Mouse (Mus musculus) left cerebral cortex, adult 8-10 months (tissue): ENCODE results near the gene Ccr7. TPM values are rescaled to one million over a fixed set of nuclear protein-coding genes. Genes with fewer than 3 reads are reported as not detected.

Experiments used
- DNase-seq, 2 experiments: peaks; one replicate each; pipeline ENCODE4 v3.0.0; 2022; ENCODE audit warnings: low spot score in 2 of 2
- total RNA-seq, 4 experiments: library from RNA; stranded (reverse); gene quantifications; 2 replicates each; pipeline ENCODE4 v1.2.4; 2022

Ccr7 gene
- total RNA-seq = under 1 TPM in 2 of 4 experiments, not detected in 2; 0.16 to 0.23 TPM

DNA sequence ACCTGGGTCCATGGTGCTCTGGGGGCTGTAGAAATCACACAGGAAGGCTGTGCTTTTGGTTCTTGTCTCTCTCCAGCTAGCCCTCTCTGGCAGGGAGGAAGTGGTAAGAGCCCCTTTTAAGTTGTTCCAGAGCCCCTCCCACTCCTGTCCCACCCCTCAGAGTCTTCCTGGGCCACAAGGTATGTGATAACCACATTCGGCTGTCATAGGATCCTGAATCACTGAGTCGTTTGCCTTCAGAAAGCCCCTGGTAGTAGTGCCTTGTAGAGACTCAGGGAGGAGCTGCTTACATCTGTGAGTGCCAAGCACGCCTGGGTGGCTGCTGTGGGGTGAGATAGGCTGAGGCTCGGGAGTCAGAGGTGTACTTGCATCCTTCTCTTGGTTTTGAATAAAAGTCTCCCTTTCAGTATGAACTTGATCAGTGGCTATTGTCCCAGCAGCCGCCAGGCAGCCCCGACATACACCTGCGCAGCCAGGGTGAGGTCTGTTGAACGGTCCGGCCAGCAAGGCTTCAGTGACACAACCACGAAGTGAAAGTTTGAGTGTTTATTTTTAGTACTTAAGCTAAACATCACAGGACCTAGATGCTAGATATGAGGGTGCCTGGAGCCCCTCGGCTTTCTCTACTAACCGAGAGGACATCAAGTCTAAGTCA, at the start of gene Ccr7:
Gene Ccr7 (minus strand): TSS at position 91 of the 655 bp plus-strand sequence.
- no peak for DNase-seq

- no peak for DNase-seq
Observed at GRCm38 (mm10) chr11:99189154-99189582, 34.3 kb upstream of the Ccr7 start.

DNA sequence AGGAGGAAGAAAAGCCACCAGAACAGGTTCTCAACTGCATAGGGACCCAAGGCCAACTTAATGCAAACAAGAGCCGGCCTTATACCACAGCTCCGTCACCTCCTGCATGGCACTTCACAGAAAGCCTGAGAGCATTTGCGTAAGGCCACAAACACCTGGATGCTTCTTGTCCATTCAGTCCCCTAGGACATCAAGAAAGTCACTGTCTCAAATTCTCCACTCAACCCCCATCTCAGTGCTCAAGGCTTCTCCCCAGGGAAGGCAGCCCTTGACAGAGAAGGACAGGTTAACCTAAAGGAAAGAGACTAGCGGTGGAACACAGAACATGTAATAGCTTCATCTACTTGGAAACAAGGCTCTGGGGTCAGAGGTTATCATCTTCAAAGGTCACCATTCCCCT, 32.5 kb upstream of the Ccr7 start:
- DNase-seq = no peak

DNA sequence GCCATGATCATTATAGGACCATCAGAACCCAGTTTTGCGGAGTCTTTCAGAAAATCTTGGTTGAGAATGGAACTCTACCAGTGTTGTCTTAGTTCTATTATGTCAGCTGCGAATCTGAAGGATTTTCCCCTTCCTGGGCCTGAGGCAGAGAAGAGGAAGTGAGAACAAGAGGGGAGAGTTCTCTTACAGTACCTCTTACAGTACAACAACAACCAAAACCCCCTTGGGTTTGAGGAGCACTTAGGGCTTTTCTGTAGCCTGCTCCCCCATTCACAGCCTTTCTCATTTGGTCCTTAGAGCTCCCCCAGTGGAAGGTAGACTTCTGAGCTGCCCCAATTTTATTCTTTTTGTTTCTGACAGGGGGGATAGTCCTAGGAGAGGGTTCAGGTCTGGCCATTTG, 32.0 kb upstream of the Ccr7 start:
- no peak for DNase-seq

DNA sequence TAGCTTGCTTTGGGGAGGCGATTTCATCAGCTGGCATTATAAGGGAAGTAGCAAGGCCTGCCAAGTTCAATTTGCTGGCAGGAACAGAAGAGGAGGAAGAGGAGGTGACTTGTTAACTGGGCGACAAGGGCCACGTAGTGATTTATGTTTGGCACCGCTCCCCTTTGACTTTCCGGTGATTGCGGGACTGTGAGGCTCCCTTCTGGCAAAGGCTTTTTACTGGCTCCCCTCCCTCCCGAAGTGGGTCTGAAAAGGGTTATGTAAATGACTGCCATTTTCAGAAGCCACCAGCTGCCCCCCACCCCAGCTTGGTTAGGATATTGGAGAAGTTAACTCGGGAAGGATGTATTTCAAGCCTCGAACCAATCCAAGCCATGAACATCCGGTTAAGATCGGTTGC, 27.7 kb upstream of the Ccr7 start:
- DNase-seq = no peak

GRCm38 (mm10) chr11:99180071-99180470, 25.2 kb upstream of the Ccr7 start:
- no peak for DNase-seq

- DNase-seq = no peak
Observed at GRCm38 (mm10) chr11:99177925-99178198, 23.0 kb upstream of the Ccr7 start.

DNA sequence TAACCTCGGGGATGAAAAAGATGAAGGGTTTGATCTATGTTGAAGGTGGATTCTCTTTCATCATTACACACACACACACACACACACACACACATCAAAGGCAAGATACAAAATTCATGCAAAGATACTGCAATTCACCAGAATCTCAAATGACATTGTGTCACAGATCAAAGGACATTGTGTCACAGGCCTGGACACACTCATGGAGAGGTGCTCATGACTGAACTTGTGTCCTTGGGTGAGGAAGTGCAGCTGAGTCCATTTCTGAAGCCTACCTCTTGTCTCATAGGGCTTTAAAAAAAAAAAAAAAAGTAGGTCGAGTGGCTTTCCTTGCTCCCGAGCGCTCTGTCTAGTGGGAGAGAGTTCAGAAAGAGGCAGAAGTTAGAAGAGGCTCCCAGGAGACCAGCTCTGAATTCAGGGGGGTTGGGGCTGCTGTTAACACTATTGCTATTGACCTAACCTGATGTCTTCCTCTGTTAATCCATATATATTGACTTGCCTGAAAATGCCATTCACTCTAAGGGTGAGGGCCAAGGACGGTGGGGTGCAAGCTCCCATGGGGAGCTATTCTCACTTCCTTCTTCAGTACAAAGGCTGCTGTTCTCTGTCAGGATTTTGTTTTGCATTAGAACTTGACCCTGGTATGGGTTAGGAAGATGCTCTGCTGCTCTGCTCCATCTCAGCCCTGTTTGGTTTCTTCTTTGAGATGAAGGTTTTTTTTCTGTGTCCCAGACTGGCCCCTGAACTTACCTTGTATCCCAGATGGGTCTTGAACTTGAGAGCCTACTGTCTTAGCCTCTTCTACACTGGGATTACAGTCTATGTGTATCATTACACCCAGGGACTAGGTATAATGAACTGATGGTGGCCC, 22.4 kb upstream of the Ccr7 start:
- DNase-seq = no peak

DNA sequence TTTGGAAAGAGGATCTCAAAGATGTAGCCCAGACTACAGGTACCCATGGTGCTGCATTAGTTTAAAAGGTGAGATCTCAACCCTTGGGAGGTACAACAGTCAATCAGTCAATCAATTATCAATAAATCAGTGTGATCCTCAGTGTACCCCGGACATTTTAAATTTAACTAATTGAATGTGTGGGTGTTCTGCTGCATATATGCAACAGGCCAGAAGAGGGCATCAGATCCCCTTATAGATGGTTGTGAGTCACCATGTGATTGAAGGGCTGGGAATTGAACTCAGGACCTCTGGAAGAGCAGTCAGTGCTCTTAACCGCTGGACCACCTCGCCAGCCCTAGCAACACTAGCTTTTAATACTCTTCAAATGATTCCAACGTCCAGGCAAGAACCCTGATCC, 17.1 kb upstream of the Ccr7 start:
- DNase-seq = no peak

DNA sequence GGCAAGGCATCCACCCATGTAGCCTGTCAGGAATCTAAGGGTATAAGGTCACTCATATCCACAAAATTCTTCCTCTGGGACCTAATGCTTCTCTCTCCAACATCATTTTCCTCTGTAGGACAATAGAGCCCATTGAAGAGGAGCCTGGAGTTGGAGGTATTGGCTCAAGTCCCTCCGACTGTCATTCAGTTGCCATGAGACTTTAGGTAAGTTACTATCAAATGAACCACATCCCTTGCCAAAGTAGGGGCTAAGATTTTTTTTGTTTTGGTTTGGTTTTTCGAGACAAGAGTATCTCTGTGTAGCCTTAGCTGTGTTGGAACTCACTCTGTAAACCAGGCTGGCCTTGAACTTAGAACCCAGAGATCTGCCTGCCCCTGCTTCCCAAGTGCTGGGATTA, 16.6 kb upstream of the Ccr7 start:
- no peak for DNase-seq

- DNase-seq = no peak
Observed at GRCm38 (mm10) chr11:99170547-99171267, 15.8 kb upstream of the Ccr7 start.

GRCm38 (mm10) chr11:99170005-99170404, 15.1 kb upstream of the Ccr7 start:
- DNase-seq = no peak

- DNase-seq = no peak
Observed at GRCm38 (mm10) chr11:99169438-99169837, 14.6 kb upstream of the Ccr7 start.

DNA sequence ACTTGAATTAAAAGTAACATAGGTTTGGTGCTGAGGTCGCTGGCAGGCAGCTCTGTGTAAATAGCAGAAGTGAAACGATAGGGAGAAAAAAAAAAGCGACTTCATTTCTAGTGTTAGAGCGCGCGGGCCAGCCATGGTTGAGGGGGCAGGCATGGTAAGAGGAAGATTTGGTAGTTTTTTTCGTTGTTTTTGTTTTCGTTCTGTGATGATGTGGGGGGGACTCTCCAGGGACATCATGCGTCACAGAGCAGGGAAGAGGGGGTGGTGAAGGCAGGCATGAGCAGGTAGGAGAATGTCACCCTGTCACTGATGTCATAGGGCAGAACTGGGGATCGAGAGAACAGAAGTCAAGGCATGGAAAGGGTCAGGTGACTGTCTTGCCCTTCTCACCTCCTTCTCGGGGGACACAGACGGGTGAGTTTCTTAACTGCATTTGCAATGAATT, 13.2 kb upstream of the Ccr7 start:
- no peak for DNase-seq

DNA sequence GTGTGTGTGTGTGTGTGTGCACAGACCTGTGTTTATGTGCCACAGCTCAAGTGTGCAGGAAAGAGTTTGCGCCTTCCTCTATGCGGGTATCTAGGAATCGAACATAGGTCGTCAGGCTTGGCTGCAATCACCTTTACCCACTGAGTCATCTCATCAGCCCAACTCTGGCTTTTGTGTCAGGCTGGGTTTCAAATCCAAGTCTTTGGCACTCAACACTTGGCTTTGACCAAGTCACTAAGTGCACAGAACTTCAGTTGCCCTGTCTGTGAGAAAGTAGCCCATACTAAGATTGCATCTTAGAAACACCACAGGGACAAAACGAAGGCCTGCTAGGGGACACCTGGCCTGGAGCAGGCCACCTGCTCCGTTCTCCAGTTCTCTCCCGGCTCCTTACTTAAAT, 12.7 kb upstream of the Ccr7 start:
- no peak for DNase-seq

GRCm38 (mm10) chr11:99166241-99166640, 11.4 kb upstream of the Ccr7 start:
- DNase-seq = no peak

GRCm38 (mm10) chr11:99165031-99165752, 10.3 kb upstream of the Ccr7 start:
- DNase-seq = no peak

- no peak for DNase-seq
Observed at GRCm38 (mm10) chr11:99162972-99163686, 8.3 kb upstream of the Ccr7 start.

- no peak for DNase-seq
Observed at GRCm38 (mm10) chr11:99161648-99162047, 6.8 kb upstream of the Ccr7 start.

GRCm38 (mm10) chr11:99160228-99160627, 5.4 kb upstream of the Ccr7 start:
- DNase-seq = no peak

- DNase-seq = no peak
Observed at GRCm38 (mm10) chr11:99155817-99156216, 940 bp upstream of the Ccr7 start.
